Mouse (Mus musculus): ENCODE results near the gene Arf1. TPM values are rescaled to one million over a fixed set of nuclear protein-coding genes. Genes with fewer than 3 reads are reported as not detected.
"Not testable (repeated sequence)": the region's sequence is repeated elsewhere in the genome, so short reads cannot be mapped to it uniquely, and the experiment has no call there.

Gene Arf1
- total RNA-seq, 2 experiments from 2014 or later = 375 to 388 TPM

DNA sequence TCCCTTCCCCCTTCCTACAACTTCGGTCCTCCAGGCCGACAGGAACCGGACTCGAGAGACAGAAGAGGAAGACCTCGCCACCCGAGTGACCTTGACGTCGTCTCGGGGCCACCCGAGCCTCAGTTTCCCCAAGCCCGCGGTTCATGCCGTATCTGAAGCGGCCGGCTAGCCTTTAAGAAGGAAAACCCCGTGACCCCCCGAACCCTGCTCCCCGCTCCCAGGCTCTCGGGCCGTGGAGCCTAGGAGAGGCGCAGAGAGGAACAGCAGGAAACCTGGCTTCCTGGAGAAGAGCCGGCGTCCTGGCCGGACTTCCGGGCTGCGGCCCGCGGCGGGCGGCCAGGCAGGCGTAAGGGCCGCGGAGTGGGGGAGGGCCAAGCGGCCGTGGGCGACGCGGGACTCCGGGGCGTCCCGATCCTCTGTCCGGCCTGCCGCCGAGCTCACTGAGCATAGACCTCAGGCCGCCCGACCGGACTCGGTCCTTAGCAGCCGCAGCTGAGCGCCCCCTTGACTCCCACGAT lies 407 bp downstream of the Arf1 start:
- DNase-seq (ENCODE audit: low spot score in 2 of 2) = peak in 1 of 2 experiments; percentile 19

DNA sequence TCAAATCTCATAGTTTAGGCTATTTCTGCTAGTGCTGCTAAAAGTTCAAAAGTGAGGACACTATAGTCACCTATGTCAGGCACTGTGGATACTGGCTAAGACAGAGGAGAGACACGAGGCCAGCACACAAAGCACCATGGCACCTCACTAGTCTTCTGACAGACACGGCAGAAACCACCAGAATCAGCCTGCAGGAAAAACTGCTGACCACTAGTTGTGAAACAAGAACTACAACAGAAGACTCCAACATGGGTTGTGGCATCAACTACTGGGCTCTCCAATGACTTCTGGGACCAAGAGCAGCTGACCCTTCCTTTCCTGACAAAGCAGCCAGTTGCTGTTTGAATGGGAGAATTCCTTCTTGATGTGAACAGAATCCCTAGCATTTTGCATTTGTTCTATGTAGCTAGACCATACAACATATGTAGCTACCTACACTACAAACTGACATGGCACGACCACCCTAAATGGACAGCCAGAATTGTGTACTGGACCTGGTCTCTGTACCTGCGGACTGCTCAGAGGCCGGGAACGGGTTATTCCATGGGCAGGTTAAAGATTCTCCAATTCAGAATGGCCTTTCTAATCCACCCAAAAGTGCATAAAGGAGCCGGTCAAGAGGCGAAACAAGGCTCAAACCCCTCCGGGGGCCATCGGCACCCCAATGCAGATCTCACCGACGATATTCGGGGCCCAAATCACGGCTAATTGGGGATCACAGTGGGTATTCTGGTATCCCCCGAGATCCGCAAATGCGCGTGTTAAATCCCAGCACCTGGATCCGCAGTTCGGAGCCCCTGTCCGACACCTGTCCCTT lies 1.1 kb downstream of the Arf1 start:
- DNase-seq (ENCODE audit: low spot score in 2 of 2) = no peak

DNA sequence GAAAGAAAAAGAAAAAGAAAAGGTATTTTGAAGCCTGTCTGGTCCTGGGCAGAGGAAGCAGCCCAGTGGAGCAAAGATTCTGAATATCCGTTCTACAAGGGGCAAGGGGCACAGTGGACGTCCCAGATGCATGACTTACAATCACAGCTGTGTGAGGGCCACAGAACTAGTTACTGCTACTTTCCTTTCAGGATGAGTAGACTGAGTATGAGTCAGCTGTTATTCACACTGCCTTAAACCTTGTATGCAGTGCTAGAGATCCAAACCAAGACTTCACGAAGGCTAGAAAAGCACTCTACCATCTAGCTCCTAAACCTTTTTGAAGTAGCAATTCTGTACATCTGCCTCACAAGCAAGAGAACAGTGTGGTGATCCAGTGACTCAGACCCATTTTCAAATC lies 1.8 kb downstream of the Arf1 start:
- no peak for DNase-seq (ENCODE audit: low spot score in 2 of 2)

DNA sequence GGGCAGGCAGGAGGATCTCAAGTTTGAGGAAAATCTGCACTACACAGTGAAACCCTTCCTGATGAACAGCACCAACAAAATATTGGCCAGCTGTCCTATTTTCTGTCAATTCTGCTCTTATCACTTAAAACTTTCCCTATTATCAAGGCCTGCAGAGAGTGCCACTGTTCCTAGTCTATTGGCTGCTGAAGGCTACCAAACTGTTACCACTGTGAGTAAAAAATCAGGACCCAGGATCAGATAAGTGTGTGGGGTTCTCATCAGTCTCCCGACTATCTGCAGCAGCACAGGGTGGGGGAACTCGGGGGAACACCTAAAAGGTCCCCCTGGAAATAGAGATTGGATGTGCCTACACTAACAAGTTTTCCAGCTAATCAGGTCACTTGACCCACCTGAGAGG lies 2.9 kb downstream of the Arf1 start:
- DNase-seq (ENCODE audit: low spot score in 2 of 2) = no peak

DNA sequence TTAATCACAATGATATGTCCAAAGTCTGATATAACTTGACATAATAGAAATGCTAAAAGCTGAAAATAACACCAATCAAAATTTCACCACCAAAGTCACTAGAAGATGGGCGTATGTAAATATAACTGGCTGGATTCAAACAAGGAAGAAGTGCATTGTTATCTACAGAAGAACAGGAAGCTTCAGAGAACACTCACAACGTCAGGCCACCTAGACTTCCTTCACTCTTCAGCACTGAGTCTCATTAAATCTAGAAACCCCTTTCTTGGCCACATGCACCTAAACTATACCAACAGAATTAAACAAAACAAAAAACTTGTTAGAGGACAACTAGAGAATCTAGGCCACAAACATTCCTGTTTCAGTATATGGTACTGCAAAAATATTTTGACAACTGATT lies 3.6 kb downstream of the Arf1 start:
- no peak for DNase-seq (ENCODE audit: low spot score in 2 of 2)

DNA sequence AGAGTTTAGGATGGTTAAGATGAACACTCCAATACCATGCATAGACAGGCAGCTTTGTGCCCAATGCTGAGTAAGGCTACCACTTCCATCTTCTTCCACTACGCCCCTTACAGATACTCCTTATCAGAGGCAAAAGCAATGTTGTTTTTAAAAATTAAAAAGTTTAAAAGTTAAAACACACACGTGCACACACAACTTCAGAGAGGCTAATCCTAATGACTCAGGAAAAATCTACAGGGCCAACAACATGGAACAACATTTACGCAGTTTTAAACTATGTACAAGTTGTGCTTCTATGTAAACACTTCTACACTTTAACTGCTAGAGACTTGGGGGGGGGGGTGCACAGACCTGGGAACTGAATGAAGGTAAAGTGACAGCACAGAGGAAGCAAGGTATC lies 4.0 kb downstream of the Arf1 start:
- DNase-seq (ENCODE audit: low spot score in 2 of 2) = no peak

DNA sequence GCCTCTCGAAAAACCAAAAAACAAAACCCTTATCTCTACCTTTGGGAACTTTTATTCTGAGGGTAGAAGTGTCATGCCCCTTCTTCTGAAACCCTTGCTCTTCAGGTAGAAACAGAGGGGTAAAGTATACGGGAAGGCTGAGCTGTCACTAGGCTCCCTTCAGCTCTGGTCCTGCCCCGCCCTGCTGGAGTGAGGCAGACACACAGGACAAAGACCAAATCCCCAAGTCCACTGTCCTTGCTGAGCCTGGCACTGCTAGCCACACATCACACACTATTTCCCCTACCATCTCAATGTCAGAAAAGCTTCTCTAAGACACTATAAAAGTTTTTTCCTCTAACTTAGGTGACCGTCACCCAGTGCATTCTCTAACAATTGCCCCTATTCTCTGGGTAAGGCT lies 5.8 kb downstream of the Arf1 start:
- DNase-seq (ENCODE audit: low spot score in 2 of 2) = no peak

DNA sequence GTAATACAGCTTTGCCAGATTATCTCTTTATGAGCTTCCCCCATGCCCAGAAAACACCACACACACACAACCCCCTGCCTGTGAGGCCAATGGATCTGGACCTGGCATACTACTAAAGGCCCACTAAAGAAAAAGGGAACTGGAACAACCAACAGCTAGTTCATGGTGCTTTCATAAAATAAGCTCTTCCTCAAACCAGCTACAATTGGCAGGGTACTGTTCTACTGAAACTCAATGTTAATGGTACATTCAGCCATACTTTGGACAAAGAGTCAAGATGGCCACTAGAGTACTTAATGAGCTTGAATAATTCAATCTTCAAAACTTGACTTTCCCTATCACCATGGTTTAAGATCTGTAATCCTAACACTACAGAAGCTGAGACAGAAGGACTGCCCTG lies 6.5 kb downstream of the Arf1 start:
- DNase-seq (ENCODE audit: low spot score in 2 of 2) = no peak

DNA sequence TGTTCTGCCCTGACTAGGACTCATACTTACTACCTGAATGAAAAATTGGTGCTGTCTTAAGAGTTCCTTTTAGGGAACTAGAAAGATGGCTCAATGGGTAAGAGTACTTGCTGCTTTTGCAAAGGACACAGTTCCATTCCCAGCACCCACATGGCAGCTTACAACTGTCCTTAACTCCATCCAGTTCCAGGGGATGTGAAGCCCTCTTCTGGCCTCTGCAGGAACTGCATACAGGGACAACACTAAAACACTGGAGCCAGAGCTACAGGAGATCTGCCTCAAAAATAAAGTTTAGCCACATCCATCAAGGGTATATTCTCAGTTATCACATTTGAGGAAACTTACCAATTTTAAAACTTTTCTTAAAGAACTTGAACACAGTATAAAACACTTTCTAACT lies 9.0 kb downstream of the Arf1 start:
- DNase-seq (ENCODE audit: low spot score in 2 of 2) = no peak

DNA sequence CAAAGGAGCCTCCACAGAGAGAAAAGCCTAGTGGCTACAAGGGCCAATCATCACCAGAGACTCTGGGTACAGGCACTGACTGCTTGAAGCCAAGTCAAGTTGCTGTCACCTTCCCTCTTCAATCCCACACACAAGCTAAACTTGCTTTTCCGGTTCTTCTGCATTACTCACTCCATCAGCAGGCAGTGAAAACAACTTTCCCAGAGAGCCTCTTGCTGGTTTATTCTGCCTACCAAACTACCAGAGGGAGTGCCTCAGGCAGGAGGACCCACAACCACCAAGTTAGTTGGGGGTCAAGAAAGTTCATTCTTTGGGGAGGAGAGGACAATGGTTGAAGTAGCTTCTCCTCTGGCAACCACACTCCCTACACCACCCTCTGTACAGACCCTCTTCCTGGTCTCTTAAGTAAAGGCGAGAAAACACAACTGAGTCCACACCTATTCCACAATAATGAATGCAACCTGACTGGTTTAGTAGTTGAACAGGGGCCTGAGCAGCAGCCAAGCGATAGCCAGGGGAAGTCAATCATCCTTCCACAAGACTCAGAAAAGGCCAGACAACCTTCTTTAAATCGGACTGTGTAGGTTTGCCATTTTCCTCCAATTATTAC lies 9.6 kb downstream of the Arf1 start:
- DNase-seq (ENCODE audit: low spot score in 2 of 2) = no peak

DNA sequence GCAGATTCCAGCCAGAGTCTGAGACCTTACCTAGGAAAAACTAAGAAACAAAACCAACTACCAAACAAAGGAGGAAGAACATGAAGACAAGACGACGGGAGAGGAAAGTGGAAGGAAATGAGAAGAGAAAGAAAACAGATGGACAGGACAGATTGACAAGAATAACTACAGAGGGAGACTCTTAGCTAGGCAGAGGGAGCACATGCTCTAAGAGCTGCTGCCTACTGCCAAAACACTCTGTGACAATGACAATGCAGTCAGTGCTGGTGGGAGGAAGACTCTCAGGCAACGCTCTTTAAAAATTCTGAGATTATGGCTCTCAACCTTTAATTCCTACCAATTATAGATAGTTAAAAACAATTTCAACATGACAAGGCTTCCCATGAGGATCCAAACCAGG lies 11.1 kb downstream of the Arf1 start:
- DNase-seq (ENCODE audit: low spot score in 2 of 2) = no peak

DNA sequence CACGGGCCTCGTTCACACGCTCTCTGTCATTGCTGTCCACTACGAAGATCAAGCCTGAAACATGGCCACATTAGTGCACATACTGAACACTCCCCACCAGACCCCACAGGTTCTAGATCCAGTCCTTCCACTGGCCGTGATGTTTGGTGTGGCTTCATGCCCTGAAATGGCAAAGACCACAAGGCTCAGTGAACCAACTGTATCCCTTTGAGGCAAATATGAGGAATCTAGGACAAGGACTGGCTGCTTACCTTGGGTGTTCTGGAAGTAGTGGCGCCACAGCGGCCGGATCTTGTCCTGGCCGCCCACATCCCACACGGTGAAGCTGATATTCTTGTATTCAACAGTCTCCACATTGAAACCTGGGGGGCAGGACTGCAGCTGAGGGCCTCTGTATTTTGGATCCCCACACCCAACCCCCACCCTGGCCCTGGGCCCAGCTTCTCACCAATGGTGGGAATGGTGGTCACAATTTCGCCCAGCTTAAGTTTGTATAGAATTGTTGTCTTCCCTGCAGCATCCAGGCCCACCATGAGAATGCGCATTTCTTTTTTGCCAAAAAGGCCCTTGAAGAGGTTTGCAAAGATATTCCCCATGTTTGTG lies 15.1 kb downstream of the Arf1 start:
- DNase-seq (ENCODE audit: low spot score in 2 of 2) = no peak

DNA sequence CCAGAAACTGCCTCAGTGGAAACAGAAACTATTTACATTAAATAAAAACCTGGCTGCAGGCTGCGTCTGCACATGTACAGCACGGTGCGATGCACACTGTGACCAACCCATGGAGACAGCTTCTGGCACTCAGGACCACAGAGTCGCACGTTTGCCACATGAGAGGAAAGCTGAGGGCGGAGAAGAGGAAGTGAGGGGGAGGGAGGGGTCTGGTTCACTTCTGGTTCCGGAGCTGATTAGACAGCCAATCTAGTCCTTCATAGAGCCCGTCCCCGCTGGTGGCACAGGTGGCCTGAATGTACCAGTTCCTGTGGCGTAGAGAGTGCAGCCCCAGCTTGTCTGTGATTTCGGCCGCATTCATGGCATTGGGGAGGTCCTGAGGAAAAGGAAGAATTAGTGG lies 15.8 kb downstream of the Arf1 start:
- not testable (repeated sequence) for DNase-seq (ENCODE audit: low spot score in 2 of 2)

DNA sequence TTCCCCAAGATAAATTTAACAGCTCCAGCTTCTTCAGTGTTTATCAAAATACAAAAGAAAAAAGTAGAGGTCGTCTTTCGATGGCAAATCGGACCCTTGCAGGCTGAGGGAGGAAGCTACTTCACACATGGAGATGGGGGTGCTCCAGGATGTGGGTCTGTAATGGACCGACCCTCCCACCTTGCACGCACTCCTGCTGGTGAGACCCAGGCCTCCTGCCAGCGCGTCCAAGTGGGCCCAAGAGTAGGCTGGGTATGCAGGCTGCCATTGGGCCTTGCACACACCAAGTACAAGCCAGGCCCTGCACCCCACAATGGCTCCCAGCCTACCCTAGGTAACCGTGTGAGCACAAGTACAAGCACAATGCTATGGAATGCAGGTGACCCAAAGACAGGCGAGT lies 16.5 kb downstream of the Arf1 start:
- DNase-seq (ENCODE audit: low spot score in 2 of 2) = not testable (repeated sequence)

DNA sequence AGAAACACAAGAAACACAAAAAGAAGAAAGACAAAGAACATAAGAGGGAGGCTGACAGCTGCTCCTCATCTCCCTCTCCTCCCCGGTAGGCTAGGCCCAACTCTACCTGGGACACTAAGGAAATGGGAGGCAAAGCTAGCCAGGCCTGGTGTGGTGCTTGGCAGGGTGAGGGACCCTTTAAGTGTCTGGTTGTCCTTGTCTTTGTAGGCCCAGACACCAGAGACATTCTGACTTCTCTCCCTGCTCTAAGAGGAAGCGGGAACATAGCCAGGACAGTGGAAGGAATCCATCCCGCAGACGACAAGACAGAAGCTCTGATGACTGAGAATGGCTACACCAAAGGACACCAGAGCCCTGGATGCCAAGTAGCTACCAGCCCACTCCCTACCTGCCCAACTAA lies 18.1 kb downstream of the Arf1 start:
- DNase-seq (ENCODE audit: low spot score in 2 of 2) = no peak

DNA sequence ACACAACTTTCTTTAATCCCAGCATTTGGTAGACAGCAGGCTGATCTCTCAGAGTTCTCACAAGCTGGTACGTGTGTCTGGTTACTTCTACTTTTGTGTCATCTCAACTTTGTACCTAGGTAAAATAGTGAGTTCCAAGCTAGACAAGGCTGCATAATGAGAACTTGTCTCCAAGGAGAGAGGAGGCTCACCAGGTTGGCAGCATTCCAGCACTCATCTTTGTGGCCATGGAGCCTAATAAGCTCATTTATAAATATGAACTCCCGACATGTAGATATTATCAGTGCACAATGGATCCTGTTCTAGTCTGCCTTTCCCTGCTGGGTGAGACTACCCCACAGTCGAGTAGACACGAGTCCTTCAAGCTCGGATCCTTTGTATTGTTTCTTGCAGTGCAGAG lies 18.5 kb downstream of the Arf1 start:
- no peak for DNase-seq (ENCODE audit: low spot score in 2 of 2)

DNA sequence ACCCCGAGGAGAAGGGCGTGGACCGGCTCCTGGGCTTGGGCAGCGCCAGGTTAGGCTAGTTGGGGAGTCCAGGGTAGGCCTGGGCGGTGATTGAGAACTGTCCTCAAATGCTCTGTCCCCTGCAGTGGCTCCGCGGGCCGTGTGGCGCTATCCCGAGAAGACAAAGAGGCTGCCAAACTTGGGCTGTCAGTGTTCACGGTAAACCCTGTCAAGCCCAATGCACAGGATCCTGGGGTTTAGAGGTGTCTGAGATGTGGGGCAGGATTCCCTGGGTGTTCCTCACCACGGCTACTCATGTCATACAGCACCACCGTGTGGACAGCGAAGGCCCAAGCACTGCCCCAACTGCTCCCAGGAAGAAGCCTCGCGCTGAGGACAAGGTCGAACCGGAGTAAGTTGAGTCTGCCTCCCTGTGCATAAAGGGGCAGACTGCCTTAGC lies 19.0 kb downstream of the Arf1 start:
- peak; percentile 53 to 54 for DNase-seq (ENCODE audit: low spot score in 2 of 2)

DNA sequence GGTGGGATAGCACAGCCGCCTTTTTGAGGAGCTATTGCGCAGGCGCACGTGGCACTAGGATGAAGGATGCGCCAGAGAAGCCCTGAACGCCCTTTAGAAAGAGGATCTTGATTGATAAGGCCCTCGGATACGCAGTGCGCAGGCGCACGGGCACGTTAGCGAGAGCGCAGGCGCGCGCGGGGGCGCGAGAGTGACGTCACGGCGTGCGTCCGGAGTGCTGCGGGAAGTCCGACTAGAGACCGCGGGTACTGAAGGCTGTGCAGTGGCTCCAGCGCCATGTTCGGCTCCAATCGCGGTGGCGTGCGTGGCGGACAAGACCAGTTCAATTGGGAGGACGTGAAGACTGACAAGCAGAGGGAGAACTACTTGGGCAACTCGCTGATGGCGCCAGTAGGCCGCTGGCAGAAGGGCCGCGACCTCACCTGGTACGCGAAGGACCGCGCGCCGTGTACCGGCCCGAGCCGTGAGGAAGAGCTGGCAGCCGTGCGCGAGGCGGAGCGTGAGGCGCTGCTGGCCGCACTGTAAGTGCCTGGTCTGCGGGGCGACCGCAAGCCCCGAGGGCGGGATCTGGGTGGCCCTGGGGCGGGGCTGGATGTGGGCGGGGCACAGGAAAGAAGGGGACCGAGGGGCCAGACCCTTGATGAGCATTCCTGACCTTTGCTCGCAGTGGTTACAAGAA lies 19.8 kb downstream of the Arf1 start, which contains the start of gene 2310033P09Rik:
Gene 2310033P09Rik, plus strand, starts transcription at position 169 of the 679 bp plus-strand sequence.
- peak; percentile 77 to 83 for DNase-seq (ENCODE audit: low spot score in 2 of 2)

DNA sequence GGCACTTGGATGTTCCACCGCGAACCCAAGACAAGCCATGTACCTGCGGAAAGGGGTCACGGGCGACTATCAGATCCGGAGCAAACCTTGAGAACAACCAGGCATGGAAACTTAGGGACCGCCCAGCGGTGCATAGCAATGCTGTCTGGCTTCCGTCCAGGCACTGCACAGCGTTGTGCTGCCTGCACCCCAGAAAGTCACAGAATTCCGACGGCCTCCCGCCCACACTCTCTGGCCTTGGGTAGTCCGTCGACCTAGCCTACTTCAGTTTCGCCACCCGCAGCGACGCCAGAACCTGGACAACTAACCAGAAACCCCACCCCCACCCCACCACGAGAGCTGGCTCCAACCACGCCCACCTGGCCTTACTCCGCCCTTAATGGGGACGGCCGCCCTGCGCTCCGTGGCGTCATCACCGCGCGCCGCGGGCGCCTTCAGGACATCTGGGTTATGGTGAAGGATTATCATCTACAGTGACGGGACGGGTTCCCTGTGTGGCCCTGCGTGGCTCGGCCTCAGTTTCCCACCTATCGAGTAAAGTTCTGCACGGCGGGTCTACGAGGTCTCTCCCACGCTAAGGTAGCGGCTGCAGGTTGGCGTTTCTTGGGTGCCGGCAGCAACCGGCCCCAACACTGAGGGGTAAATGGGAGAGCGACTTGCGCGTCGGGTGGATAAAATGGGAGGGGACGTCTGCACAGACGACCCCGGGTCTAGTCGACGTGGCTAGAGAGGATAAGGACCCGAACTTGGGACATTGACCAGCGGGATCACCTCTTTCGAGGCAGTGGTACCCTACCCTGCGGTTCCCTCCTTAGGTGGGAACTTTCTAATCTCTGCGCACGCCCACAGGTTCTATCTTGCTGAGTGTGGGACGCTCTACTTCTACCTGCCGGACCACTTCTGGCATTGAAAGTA lies 25.7 kb downstream of the Arf1 start, which contains the start of gene Mrpl55:
Gene Mrpl55, plus strand, starts transcription at position 406 of the 915 bp plus-strand sequence.
- DNase-seq (ENCODE audit: low spot score in 2 of 2) = peak; percentile 89 to 90

All from adrenal gland, postnatal 4 days (tissue).